Mouse (Mus musculus): Measurements from ENCODE around the gene Cd209f. TPM values are rescaled to one million over a fixed set of nuclear protein-coding genes. Genes with fewer than 3 reads are reported as not detected.
"Not testable (repeated sequence)": the region's sequence is repeated elsewhere in the genome, so short reads cannot be mapped to it uniquely, and the experiment has no call there.

The Cd209f gene
- polyA plus RNA-seq (2012; fragmentation: generic; extraction: Trizol): not detected
- long read RNA-seq, experiment 1: 0 reads
- long read RNA-seq, experiment 2: 0 reads

DNA sequence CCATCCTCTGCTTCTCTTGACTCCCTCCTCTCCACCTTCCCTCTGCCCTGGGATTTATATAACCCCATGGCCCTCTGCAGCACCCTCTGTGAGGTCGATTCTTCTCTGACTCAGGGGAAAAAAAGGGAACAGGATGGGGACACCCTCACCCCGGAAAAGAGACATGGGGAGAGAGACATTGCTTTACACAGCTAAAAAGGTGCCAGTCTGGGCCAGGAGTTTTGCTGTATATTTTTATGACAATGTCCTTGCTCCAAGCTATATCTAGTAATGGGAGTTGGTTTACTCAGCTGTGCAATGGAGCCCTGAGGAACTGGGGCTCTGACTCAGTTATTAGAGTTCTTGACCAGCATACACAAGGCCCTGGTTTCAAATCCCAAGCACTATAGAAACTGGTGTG lies at the start of gene Cd209f:
Cd209f (minus strand) TSS at position 101 of the 400 bp plus-strand sequence.
- not testable (repeated sequence) for H3K79me3 ChIP-seq (ENCODE audit: low read depth); H3K27me3 ChIP-seq (ENCODE audit: control insufficient read depth, insufficient read depth, insufficient read length); H3K79me2 ChIP-seq (ENCODE audit: control insufficient read depth, insufficient read depth); H3ac ChIP-seq (ENCODE audit: control insufficient read depth, insufficient read length, low read depth); H3K4me3 ChIP-seq (ENCODE audit: insufficient read depth, poor library complexity, severe bottlenecking); H3K36me3 ChIP-seq (ENCODE audit: control insufficient read depth, insufficient read depth)

DNA sequence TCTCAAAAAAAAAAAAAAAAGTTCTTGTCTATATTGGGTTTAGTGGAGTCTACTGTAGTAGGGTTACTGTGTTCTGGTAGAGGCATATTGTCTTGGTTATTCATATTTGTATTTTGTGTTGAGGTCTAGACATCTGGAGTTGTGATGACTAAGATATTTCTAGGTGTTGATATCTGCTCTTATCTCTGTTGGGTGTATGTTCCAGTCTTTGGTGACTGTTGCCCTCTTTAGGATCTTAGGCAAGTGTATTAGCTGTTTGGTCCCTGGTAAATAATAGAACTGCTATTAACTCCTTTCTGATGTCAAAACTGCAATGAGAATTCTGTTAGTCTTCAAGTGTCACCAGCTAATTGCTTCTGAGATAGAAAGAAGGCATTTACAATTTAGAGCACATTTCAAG lies 49.2 kb upstream of the Cd209f start:
- TF ChIP-seq MYOG (IDR thresholded peaks at IDR 0.05; ENCODE audit: control insufficient read depth, extremely low read depth, insufficient read length) (no peak), MAX (IDR thresholded peaks at IDR 0.05) (no peak), USF1 (IDR thresholded peaks at IDR 0.05; ENCODE audit: low read depth) (no peak), CTCF (IDR thresholded peaks at IDR 0.05; ENCODE audit: control insufficient read depth, insufficient read depth, insufficient read length) (no peak), CEBPB (IDR thresholded peaks at IDR 0.05; ENCODE audit: low read depth) (no peak), MYOD1 (IDR thresholded peaks at IDR 0.05; ENCODE audit: control insufficient read depth, insufficient read length, low read depth) (no peak), FOSL1 (IDR thresholded peaks at IDR 0.05; ENCODE audit: insufficient read depth, low read length, poor library complexity, severe bottlenecking) (no peak)
- no peak overlapping the region for H3K4me3 ChIP-seq (ENCODE audit: insufficient read depth, poor library complexity, severe bottlenecking)
- no peaks in the 10 kb centered on the region for H3K27me3 ChIP-seq (ENCODE audit: control insufficient read depth, insufficient read depth, insufficient read length)
- H3ac ChIP-seq (ENCODE audit: control insufficient read depth, insufficient read length, low read depth): no peak overlapping the region
- no peaks in the 10 kb centered on the region for H3K79me3 ChIP-seq (ENCODE audit: low read depth)
- H3K79me2 ChIP-seq (ENCODE audit: control insufficient read depth, insufficient read depth): no peaks in the 10 kb centered on the region
- no peaks in the 10 kb centered on the region for H3K36me3 ChIP-seq (ENCODE audit: control insufficient read depth, insufficient read depth)

GRCm38 (mm10) chr8:4147272-4147671 lies 41.6 kb upstream of the Cd209f start:
- Histone ChIP-seq H3K36me3 (ENCODE audit: control insufficient read depth, insufficient read depth) (no peaks in the 10 kb centered on the region), H3ac (ENCODE audit: control insufficient read depth, insufficient read length, low read depth) (no peak overlapping the region), H3K4me3 (ENCODE audit: insufficient read depth, poor library complexity, severe bottlenecking) (no peak overlapping the region), H3K27me3 (ENCODE audit: control insufficient read depth, insufficient read depth, insufficient read length) (peaks cover 5% of the 10 kb centered on the region), H3K79me3 (ENCODE audit: low read depth) (no peaks in the 10 kb centered on the region), H3K79me2 (ENCODE audit: control insufficient read depth, insufficient read depth) (no peaks in the 10 kb centered on the region)
- TF ChIP-seq FOSL1 (IDR thresholded peaks at IDR 0.05; ENCODE audit: insufficient read depth, low read length, poor library complexity, severe bottlenecking) (no peak), MYOG (IDR thresholded peaks at IDR 0.05; ENCODE audit: control insufficient read depth, extremely low read depth, insufficient read length) (no peak)

DNA sequence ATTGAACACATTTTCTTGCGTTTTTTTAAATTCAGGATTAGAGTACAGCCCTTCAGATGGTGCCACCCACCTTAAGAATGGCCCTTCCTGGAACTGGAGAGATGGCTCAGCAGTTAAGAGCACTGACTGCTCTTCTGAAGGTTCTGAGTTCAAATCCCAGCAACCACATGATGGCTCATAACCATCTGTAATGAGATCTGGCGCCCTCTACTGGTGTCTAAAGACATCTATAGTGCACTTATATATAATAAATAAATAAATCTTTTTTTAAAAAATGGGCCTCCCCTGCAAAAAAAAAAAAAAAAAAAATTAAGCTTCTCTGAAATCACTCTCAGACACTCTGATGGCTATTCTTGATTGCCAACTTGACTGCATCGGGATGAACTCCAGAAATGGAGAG lies 36.1 kb upstream of the Cd209f start:
- TF ChIP-seq MYOG (IDR thresholded peaks at IDR 0.05; ENCODE audit: control insufficient read depth, extremely low read depth, insufficient read length) (no peak), MYOD1 (IDR thresholded peaks at IDR 0.05; ENCODE audit: control insufficient read depth, insufficient read length, low read depth) (no peak), USF1 (IDR thresholded peaks at IDR 0.05; ENCODE audit: low read depth) (no peak), FOSL1 (IDR thresholded peaks at IDR 0.05; ENCODE audit: insufficient read depth, low read length, poor library complexity, severe bottlenecking) (no peak), CEBPB (IDR thresholded peaks at IDR 0.05; ENCODE audit: low read depth) (no peak), MAX (IDR thresholded peaks at IDR 0.05) (no peak), CTCF (IDR thresholded peaks at IDR 0.05; ENCODE audit: control insufficient read depth, insufficient read depth, insufficient read length) (no peak)
- no peaks in the 10 kb centered on the region for H3K79me3 ChIP-seq (ENCODE audit: low read depth)
- peaks cover 13% of the 10 kb centered on the region for H3K27me3 ChIP-seq (ENCODE audit: control insufficient read depth, insufficient read depth, insufficient read length)
- no peak overlapping the region for H3K4me3 ChIP-seq (ENCODE audit: insufficient read depth, poor library complexity, severe bottlenecking)
- H3K36me3 ChIP-seq (ENCODE audit: control insufficient read depth, insufficient read depth): no peaks in the 10 kb centered on the region
- H3K79me2 ChIP-seq (ENCODE audit: control insufficient read depth, insufficient read depth): no peaks in the 10 kb centered on the region
- H3ac ChIP-seq (ENCODE audit: control insufficient read depth, insufficient read length, low read depth): no peak overlapping the region

- no peak overlapping the region for H3ac ChIP-seq (ENCODE audit: control insufficient read depth, insufficient read length, low read depth)
- no peak overlapping the region for H3K4me3 ChIP-seq (ENCODE audit: insufficient read depth, poor library complexity, severe bottlenecking)
- no peaks in the 10 kb centered on the region for H3K36me3 ChIP-seq (ENCODE audit: control insufficient read depth, insufficient read depth)
- H3K27me3 ChIP-seq (ENCODE audit: control insufficient read depth, insufficient read depth, insufficient read length): peaks cover 10% of the 10 kb centered on the region
- no peak for TF ChIP-seq MAX (IDR thresholded peaks at IDR 0.05)
- no peak for TF ChIP-seq FOSL1 (IDR thresholded peaks at IDR 0.05; ENCODE audit: insufficient read depth, low read length, poor library complexity, severe bottlenecking)
- no peak for TF ChIP-seq CEBPB (IDR thresholded peaks at IDR 0.05; ENCODE audit: low read depth)
- no peak for TF ChIP-seq MYOD1 (IDR thresholded peaks at IDR 0.05; ENCODE audit: control insufficient read depth, insufficient read length, low read depth)
- TF ChIP-seq MYOG (IDR thresholded peaks at IDR 0.05; ENCODE audit: control insufficient read depth, extremely low read depth, insufficient read length): no peak
- TF ChIP-seq CTCF (IDR thresholded peaks at IDR 0.05; ENCODE audit: control insufficient read depth, insufficient read depth, insufficient read length): peak; percentile 65
- TF ChIP-seq USF1 (IDR thresholded peaks at IDR 0.05; ENCODE audit: low read depth): no peak
- no peaks in the 10 kb centered on the region for H3K79me2 ChIP-seq (ENCODE audit: control insufficient read depth, insufficient read depth)
- H3K79me3 ChIP-seq (ENCODE audit: low read depth): no peaks in the 10 kb centered on the region
Measured at GRCm38 (mm10) chr8:4139660-4140646, 34.3 kb upstream of the Cd209f start.

DNA sequence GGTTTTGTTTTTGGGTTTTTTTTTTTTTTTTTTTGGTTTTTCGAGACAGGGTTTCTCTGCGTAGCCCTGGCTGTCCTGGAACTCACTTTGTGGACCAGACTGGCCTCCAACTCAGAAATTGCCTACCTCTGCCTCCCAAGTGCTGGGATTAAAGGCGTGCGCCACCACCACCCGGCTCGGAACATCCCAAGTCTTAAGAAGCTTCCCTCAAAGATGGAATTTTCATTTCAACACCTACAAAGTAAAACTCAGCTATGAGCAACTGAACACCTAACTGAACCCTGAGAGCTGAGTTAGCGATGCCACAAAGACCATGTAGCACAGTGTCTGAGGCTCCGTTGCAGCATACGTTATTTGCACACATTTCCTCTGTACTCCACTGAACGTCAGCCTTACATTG lies 28.2 kb upstream of the Cd209f start, which contains the start of gene Cd209g:
Cd209g (plus strand) TSS at position 301 of the 400 bp plus-strand sequence.
- H3K36me3 ChIP-seq (ENCODE audit: control insufficient read depth, insufficient read depth): no peaks in the 10 kb centered on the region
- no peaks in the 10 kb centered on the region for H3K79me3 ChIP-seq (ENCODE audit: low read depth)
- H3K4me3 ChIP-seq (ENCODE audit: insufficient read depth, poor library complexity, severe bottlenecking): no peak within 1 kb of the TSS
- no peaks in the 10 kb centered on the region for H3K79me2 ChIP-seq (ENCODE audit: control insufficient read depth, insufficient read depth)
- TF ChIP-seq MYOD1 (IDR thresholded peaks at IDR 0.05; ENCODE audit: control insufficient read depth, insufficient read length, low read depth) (no peak), CEBPB (IDR thresholded peaks at IDR 0.05; ENCODE audit: low read depth) (no peak), USF1 (IDR thresholded peaks at IDR 0.05; ENCODE audit: low read depth) (no peak), FOSL1 (IDR thresholded peaks at IDR 0.05; ENCODE audit: insufficient read depth, low read length, poor library complexity, severe bottlenecking) (no peak), MYOG (IDR thresholded peaks at IDR 0.05; ENCODE audit: control insufficient read depth, extremely low read depth, insufficient read length) (no peak), MAX (IDR thresholded peaks at IDR 0.05) (no peak), CTCF (IDR thresholded peaks at IDR 0.05; ENCODE audit: control insufficient read depth, insufficient read depth, insufficient read length) (no peak)
- peaks cover 8% of the 10 kb centered on the region for H3K27me3 ChIP-seq (ENCODE audit: control insufficient read depth, insufficient read depth, insufficient read length)
- no peak within 1 kb of the TSS for H3ac ChIP-seq (ENCODE audit: control insufficient read depth, insufficient read length, low read depth)

Measured in C2C12 (cell line).